Mouse (Mus musculus): Measurements from ENCODE around the gene Ehbp1. TPM values are rescaled to one million over a fixed set of nuclear protein-coding genes. Genes with fewer than 3 reads are reported as not detected.

The Ehbp1 gene
- total RNA-seq (2017), result 7.1 and 11.9 TPM in 2 replicates

- ATAC-seq (replicated peaks in 1 of 2; ENCODE audit: insufficient read depth in 1 of 2, low FRiP score in 2 of 2, low TSS enrichment in 1 of 2, low read depth in 1 of 2, poor library complexity in 2 of 2, severe bottlenecking in 2 of 2), result no peak
Observed at GRCm38 (mm10) chr11:22342242-22343207, at the start of gene Ehbp1. Gene Ehbp1 (minus strand): TSS chr11:22342292.

- no peak for ATAC-seq (replicated peaks in 1 of 2; ENCODE audit: insufficient read depth in 1 of 2, low FRiP score in 2 of 2, low TSS enrichment in 1 of 2, low read depth in 1 of 2, poor library complexity in 2 of 2, severe bottlenecking in 2 of 2)
Observed at GRCm38 (mm10) chr11:22387472-22388098, 45.5 kb upstream of the Ehbp1 start.

GRCm38 (mm10) chr11:22383532-22383931 lies 41.4 kb upstream of the Ehbp1 start:
- ATAC-seq (replicated peaks in 1 of 2; ENCODE audit: insufficient read depth in 1 of 2, low FRiP score in 2 of 2, low TSS enrichment in 1 of 2, low read depth in 1 of 2, poor library complexity in 2 of 2, severe bottlenecking in 2 of 2), result no peak

- no peak for ATAC-seq (replicated peaks in 1 of 2; ENCODE audit: insufficient read depth in 1 of 2, low FRiP score in 2 of 2, low TSS enrichment in 1 of 2, low read depth in 1 of 2, poor library complexity in 2 of 2, severe bottlenecking in 2 of 2)
Observed at GRCm38 (mm10) chr11:22374811-22375210, 32.7 kb upstream of the Ehbp1 start.

GRCm38 (mm10) chr11:22373290-22373674 lies 31.2 kb upstream of the Ehbp1 start:
- ATAC-seq (replicated peaks in 1 of 2; ENCODE audit: insufficient read depth in 1 of 2, low FRiP score in 2 of 2, low TSS enrichment in 1 of 2, low read depth in 1 of 2, poor library complexity in 2 of 2, severe bottlenecking in 2 of 2), result no peak

GRCm38 (mm10) chr11:22372609-22373289 lies 30.7 kb upstream of the Ehbp1 start:
- no peak for ATAC-seq (replicated peaks in 1 of 2; ENCODE audit: insufficient read depth in 1 of 2, low FRiP score in 2 of 2, low TSS enrichment in 1 of 2, low read depth in 1 of 2, poor library complexity in 2 of 2, severe bottlenecking in 2 of 2)

- no peak for ATAC-seq (replicated peaks in 1 of 2; ENCODE audit: insufficient read depth in 1 of 2, low FRiP score in 2 of 2, low TSS enrichment in 1 of 2, low read depth in 1 of 2, poor library complexity in 2 of 2, severe bottlenecking in 2 of 2)
Observed at GRCm38 (mm10) chr11:22369841-22370240, 27.7 kb upstream of the Ehbp1 start.

- no peak for ATAC-seq (replicated peaks in 1 of 2; ENCODE audit: insufficient read depth in 1 of 2, low FRiP score in 2 of 2, low TSS enrichment in 1 of 2, low read depth in 1 of 2, poor library complexity in 2 of 2, severe bottlenecking in 2 of 2)
Observed at GRCm38 (mm10) chr11:22368621-22369020, 26.5 kb upstream of the Ehbp1 start.

GRCm38 (mm10) chr11:22366486-22366885 lies 24.4 kb upstream of the Ehbp1 start:
- no peak for ATAC-seq (replicated peaks in 1 of 2; ENCODE audit: insufficient read depth in 1 of 2, low FRiP score in 2 of 2, low TSS enrichment in 1 of 2, low read depth in 1 of 2, poor library complexity in 2 of 2, severe bottlenecking in 2 of 2)

GRCm38 (mm10) chr11:22353962-22354621 lies 12.0 kb upstream of the Ehbp1 start:
- no peak for ATAC-seq (replicated peaks in 1 of 2; ENCODE audit: insufficient read depth in 1 of 2, low FRiP score in 2 of 2, low TSS enrichment in 1 of 2, low read depth in 1 of 2, poor library complexity in 2 of 2, severe bottlenecking in 2 of 2)

- ATAC-seq (replicated peaks in 1 of 2; ENCODE audit: insufficient read depth in 1 of 2, low FRiP score in 2 of 2, low TSS enrichment in 1 of 2, low read depth in 1 of 2, poor library complexity in 2 of 2, severe bottlenecking in 2 of 2), result no peak
Observed at GRCm38 (mm10) chr11:22349945-22350344, 7.9 kb upstream of the Ehbp1 start.

- no peak for ATAC-seq (replicated peaks in 1 of 2; ENCODE audit: insufficient read depth in 1 of 2, low FRiP score in 2 of 2, low TSS enrichment in 1 of 2, low read depth in 1 of 2, poor library complexity in 2 of 2, severe bottlenecking in 2 of 2)
Observed at GRCm38 (mm10) chr11:22348536-22348910, 6.4 kb upstream of the Ehbp1 start.

GRCm38 (mm10) chr11:22347651-22348535 lies 5.8 kb upstream of the Ehbp1 start:
- no peak for ATAC-seq (replicated peaks in 1 of 2; ENCODE audit: insufficient read depth in 1 of 2, low FRiP score in 2 of 2, low TSS enrichment in 1 of 2, low read depth in 1 of 2, poor library complexity in 2 of 2, severe bottlenecking in 2 of 2)

GRCm38 (mm10) chr11:22327302-22327910 lies 14.7 kb downstream of the Ehbp1 start:
- ATAC-seq (replicated peaks in 1 of 2; ENCODE audit: insufficient read depth in 1 of 2, low FRiP score in 2 of 2, low TSS enrichment in 1 of 2, low read depth in 1 of 2, poor library complexity in 2 of 2, severe bottlenecking in 2 of 2), result no peak

- ATAC-seq (replicated peaks in 1 of 2; ENCODE audit: insufficient read depth in 1 of 2, low FRiP score in 2 of 2, low TSS enrichment in 1 of 2, low read depth in 1 of 2, poor library complexity in 2 of 2, severe bottlenecking in 2 of 2), result no peak
Observed at GRCm38 (mm10) chr11:22317824-22318411, 24.2 kb downstream of the Ehbp1 start.

- ATAC-seq (replicated peaks in 1 of 2; ENCODE audit: insufficient read depth in 1 of 2, low FRiP score in 2 of 2, low TSS enrichment in 1 of 2, low read depth in 1 of 2, poor library complexity in 2 of 2, severe bottlenecking in 2 of 2), result no peak
Observed at GRCm38 (mm10) chr11:22315801-22316200, 26.3 kb downstream of the Ehbp1 start.
